ENCODE assay signal across 17 mouse cellular contexts in genomic region chr13:84448514-84448913, GRCm38 (mm10).
DNase-seq lines count a peak whose midpoint lies in the region; ATAC-seq lines count a peak whose summit lies in the region.
"Had no signal": no experiment of that assay in that cellular context is flagged by ENCODE, and none has a peak within 500 bp of the region (broad histone marks: within the 10 kb centered on the region; RNA-seq: fewer than 3 reads in every experiment).

No protein-coding gene starts in this region.

- no peak overlapping the region for H3K27ac ChIP-seq in forebrain, embryonic 13.5 days
- H3K27ac ChIP-seq in forebrain, embryonic 10.5 days, result no peak overlapping the region
- peak overlapping the region; percentile 7; the same call in 1 of the 2 replicates for H3K27ac ChIP-seq in hindbrain, embryonic 11.5 days (ENCODE audit: low read depth, low read length)
- H3K27ac ChIP-seq in midbrain, embryonic 13.5 days, result peak overlapping the region; percentile 26; the same call in 1 of the 2 replicates
- H3K27ac ChIP-seq in neural tube, embryonic 15.5 days (replicated peaks), result peak overlapping the region; percentile 63
- H3K27ac ChIP-seq: kidney, embryonic 15.5 days; limb, embryonic 10.5 days; liver, embryonic 12.5 days; macrophage had no signal

- H3K27me3 ChIP-seq in forebrain, embryonic 13.5 days, result 0 out of 2 replicates have a peak, but pooled peaks cover 3% of the 10 kb centered on the region
- no peaks in the 10 kb centered on the region for H3K27me3 ChIP-seq in forebrain, embryonic 10.5 days (ENCODE audit: poor library complexity, severe bottlenecking)
- no peaks in the 10 kb centered on the region for H3K27me3 ChIP-seq in hindbrain, embryonic 11.5 days (ENCODE audit: control insufficient read depth, insufficient read depth, low read length)
- H3K27me3 ChIP-seq in midbrain, embryonic 13.5 days, result no peaks in the 10 kb centered on the region
- no peaks in the 10 kb centered on the region for H3K27me3 ChIP-seq in neural tube, embryonic 15.5 days (replicated peaks)
- H3K27me3 ChIP-seq: kidney, embryonic 15.5 days; liver, embryonic 12.5 days had no signal

- H3K4me3 ChIP-seq in forebrain, embryonic 13.5 days, result no peak overlapping the region
- no peak overlapping the region for H3K4me3 ChIP-seq in forebrain, embryonic 10.5 days
- H3K4me3 ChIP-seq in hindbrain, embryonic 11.5 days (ENCODE audit: low read depth, low read length), result no peak overlapping the region
- no peak overlapping the region for H3K4me3 ChIP-seq in midbrain, embryonic 13.5 days (replicated peaks)
- no peak overlapping the region for H3K4me3 ChIP-seq in neural tube, embryonic 15.5 days (replicated peaks)
- H3K4me3 ChIP-seq: kidney, embryonic 15.5 days; limb, embryonic 10.5 days; liver, embryonic 12.5 days had no signal

- H3K4me2 ChIP-seq in forebrain, embryonic 13.5 days, result no peak overlapping the region
- H3K4me2 ChIP-seq in hindbrain, embryonic 11.5 days (replicated peaks; ENCODE audit: low read depth, low read length), result no peak overlapping the region
- H3K4me2 ChIP-seq in midbrain, embryonic 13.5 days (replicated peaks), result no peak overlapping the region
- no peak overlapping the region for H3K4me2 ChIP-seq in neural tube, embryonic 15.5 days
- H3K4me2 ChIP-seq: kidney, embryonic 15.5 days; liver, embryonic 12.5 days; lung, embryonic 14.5 days had no signal

- H3K9ac ChIP-seq in forebrain, embryonic 13.5 days, result no peak overlapping the region
- no peak overlapping the region for H3K9ac ChIP-seq in hindbrain, embryonic 11.5 days (ENCODE audit: low read depth, low read length)
- H3K9ac ChIP-seq in midbrain, embryonic 13.5 days (replicated peaks), result no peak overlapping the region
- H3K9ac ChIP-seq in neural tube, embryonic 15.5 days (replicated peaks), result no peak overlapping the region
- H3K9ac ChIP-seq: kidney, embryonic 15.5 days; liver, embryonic 12.5 days; lung, embryonic 14.5 days had no signal

- 33% methylated on average over 2 of the region's 2 CpGs for WGBS in forebrain, embryonic 13.5 days
- WGBS in forebrain, embryonic 10.5 days, result 82% methylated on average over 2 of the region's 2 CpGs
- 70% methylated on average over 2 of the region's 2 CpGs for WGBS in hindbrain, embryonic 11.5 days
- 40% methylated on average over 2 of the region's 2 CpGs for WGBS in midbrain, embryonic 13.5 days
- 31% methylated on average over 2 of the region's 2 CpGs for WGBS in neural tube, embryonic 15.5 days

- H3K9me3 ChIP-seq in forebrain, embryonic 13.5 days (replicated peaks), result no peaks in the 10 kb centered on the region
- H3K9me3 ChIP-seq in forebrain, embryonic 10.5 days, result no peaks in the 10 kb centered on the region
- no peaks in the 10 kb centered on the region for H3K9me3 ChIP-seq in hindbrain, embryonic 11.5 days (ENCODE audit: control insufficient read depth, low read length)
- H3K9me3 ChIP-seq in midbrain, embryonic 13.5 days, result no peaks in the 10 kb centered on the region
- H3K9me3 ChIP-seq in neural tube, embryonic 15.5 days (replicated peaks), result no peaks in the 10 kb centered on the region
- H3K9me3 ChIP-seq: kidney, embryonic 15.5 days; limb, embryonic 10.5 days; liver, embryonic 12.5 days had no signal

- no peak for DNase-seq in forebrain, embryonic 10.5 days (ENCODE audit: extremely low spot score, low spot score)
- DNase-seq in hindbrain, embryonic 11.5 days (ENCODE audit: low spot score), result peak; percentile 3
- DNase-seq in thymus, postnatal 25 days, result no peak
- no peak for DNase-seq in ovary, adult 18-20 months (ENCODE audit: low spot score)
- DNase-seq: adrenal gland, adult 2 months; gastrocnemius, postnatal 25 days; heart, postnatal 10 days; spleen, adult 18-20 months had no signal

- no peaks in the 10 kb centered on the region for H3K36me3 ChIP-seq in forebrain, embryonic 13.5 days (ENCODE audit: poor library complexity, severe bottlenecking)
- H3K36me3 ChIP-seq in forebrain, embryonic 10.5 days (replicated peaks), result no peaks in the 10 kb centered on the region
- no peaks in the 10 kb centered on the region for H3K36me3 ChIP-seq in hindbrain, embryonic 11.5 days (ENCODE audit: control insufficient read depth, insufficient read depth, low read length)
- no peaks in the 10 kb centered on the region for H3K36me3 ChIP-seq in midbrain, embryonic 13.5 days
- H3K36me3 ChIP-seq in neural tube, embryonic 15.5 days, result no peaks in the 10 kb centered on the region
- H3K36me3 ChIP-seq: kidney, embryonic 15.5 days; limb, embryonic 10.5 days; liver, embryonic 12.5 days had no signal

- peak; percentile 22; the same call in 1 of the 2 replicates for ATAC-seq in forebrain, embryonic 13.5 days
- ATAC-seq in hindbrain, embryonic 11.5 days (ENCODE audit: low FRiP score), result no peak; the same call in 1 of the 2 replicates
- peak; percentile 15; the same call in 1 of the 2 replicates for ATAC-seq in midbrain, embryonic 13.5 days
- ATAC-seq in neural tube, embryonic 15.5 days (ENCODE audit: low FRiP score), result peak; percentile 62; the same call in 1 of the 2 replicates
- ATAC-seq in cerebellum, adult (ENCODE audit: insufficient number of reproducible peaks, low FRiP score, low TSS enrichment), result no peak
- ATAC-seq: liver, embryonic 12.5 days had no signal

- peaks cover 22% of the 10 kb centered on the region for H3K4me1 ChIP-seq in forebrain, embryonic 13.5 days
- peaks cover 16% of the 10 kb centered on the region for H3K4me1 ChIP-seq in forebrain, embryonic 10.5 days
- H3K4me1 ChIP-seq in hindbrain, embryonic 11.5 days (replicated peaks; ENCODE audit: control insufficient read depth, insufficient read depth, low read length), result no peaks in the 10 kb centered on the region
- H3K4me1 ChIP-seq in midbrain, embryonic 13.5 days (replicated peaks), result peaks cover 22% of the 10 kb centered on the region
- H3K4me1 ChIP-seq in neural tube, embryonic 15.5 days, result peaks cover 6% of the 10 kb centered on the region; the same call in 1 of the 2 replicates
- H3K4me1 ChIP-seq: kidney, embryonic 15.5 days; limb, embryonic 10.5 days; liver, embryonic 12.5 days had no signal

Comparison
In these comparisons a context has a peak if more than half of its experiments do, and no peak if none do; other contexts are left out.
1. ATAC-seq: peak in forebrain, embryonic 13.5 days (single experiment), midbrain, embryonic 13.5 days (single experiment) and neural tube, embryonic 15.5 days (single experiment); none in hindbrain, embryonic 11.5 days (single experiment) and cerebellum, adult (single experiment).
2. H3K27ac ChIP-seq: peak in hindbrain, embryonic 11.5 days (single experiment), midbrain, embryonic 13.5 days (single experiment) and neural tube, embryonic 15.5 days (single experiment); none in forebrain, embryonic 13.5 days (single experiment) and forebrain, embryonic 10.5 days (single experiment).